Mouse (Mus musculus): ENCODE data around the gene Gm973. TPM values are rescaled to one million over a fixed set of nuclear protein-coding genes. Genes with fewer than 3 reads are reported as not detected.

The Gm973 gene
- total and polyA plus RNA-seq, 3 experiments, result 0.23 TPM; not detected in 2

- Histone ChIP-seq H3K9ac (ENCODE audit: control insufficient read depth, low read depth, low read length, poor library complexity, severe bottlenecking) (peak overlapping the region; percentile 86), H3K9me3 (replicated peaks; ENCODE audit: insufficient read depth, low read length) (no peaks in the 10 kb centered on the region), H3K27me3 (ENCODE audit: control insufficient read depth in 1 of 2, insufficient read depth in 2 of 2, low read length in 2 of 2) (no peaks in the 10 kb centered on the region), H3K27ac (ENCODE audit: control insufficient read depth, low read depth, low read length) (0 out of 2 replicates have a peak overlapping the region, but pooled peaks have one; percentile 22), H3K36me3 (ENCODE audit: control insufficient read depth in 1 of 2, insufficient read depth in 2 of 2, low read length in 2 of 2) (peaks cover 4 to 29% of the 10 kb centered on the region in 2 experiments; a peak in 3 of 4 replicates), H3K4me1 (ENCODE audit: control insufficient read depth in 1 of 2, insufficient read depth in 2 of 2, low read length in 2 of 2) (peaks cover 15 to 30% of the 10 kb centered on the region in 2 experiments), H3K4me3 (ENCODE audit: control insufficient read depth in 1 of 2, insufficient read depth in 1 of 2, low read depth in 2 of 2, low read length in 2 of 2) (peak overlapping the region; percentile 69 to 88), H3K79me2 (ENCODE audit: control insufficient read depth, insufficient read depth, low read length, poor library complexity) (peaks cover 51% of the 10 kb centered on the region)
- peak; percentile 31 for DNase-seq (ENCODE audit: low read depth, low spot score)
- TF ChIP-seq POLR2A (IDR thresholded peaks at IDR 0.05; ENCODE audit: control insufficient read depth in 1 of 2, insufficient read depth in 1 of 2, low read depth in 1 of 2, low read length in 2 of 2, poor library complexity in 1 of 2), result no peak
- TF ChIP-seq ZC3H11A (IDR thresholded peaks at IDR 0.05; ENCODE audit: low read depth, low read length), result no peak
- TF ChIP-seq ZNF384 (IDR thresholded peaks at IDR 0.05; ENCODE audit: low read depth, low read length), result no peak
- TF ChIP-seq GATA1 (IDR thresholded peaks at IDR 0.05; ENCODE audit: low read depth, low read length), result no peak
- no peak for TF ChIP-seq SMC3 (IDR thresholded peaks at IDR 0.05; ENCODE audit: low read depth, low read length)
- TF ChIP-seq ZMIZ1 (IDR thresholded peaks at IDR 0.05; ENCODE audit: low read depth, low read length), result no peak
- no peak for TF ChIP-seq MAFK (IDR thresholded peaks at IDR 0.05; ENCODE audit: borderline replicate concordance, low read depth, low read length)
- no peak for TF ChIP-seq POLR2AphosphoS5 (IDR thresholded peaks at IDR 0.05; ENCODE audit: borderline replicate concordance, low read depth, low read length)
- TF ChIP-seq ELF1 (IDR thresholded peaks at IDR 0.05; ENCODE audit: low read depth, low read length), result no peak
- no peak for TF ChIP-seq UBTF (IDR thresholded peaks at IDR 0.05; ENCODE audit: borderline replicate concordance, insufficient read depth, low read depth, low read length)
- no peak for TF ChIP-seq MAX (IDR thresholded peaks at IDR 0.05; ENCODE audit: low read length)
- TF ChIP-seq MAZ (IDR thresholded peaks at IDR 0.05; ENCODE audit: low read depth, low read length), result no peak
- no peak for TF ChIP-seq POLR2AphosphoS2 (IDR thresholded peaks at IDR 0.05; ENCODE audit: low read length)
- no peak for TF ChIP-seq CHD2 (IDR thresholded peaks at IDR 0.05; ENCODE audit: low read length)
- no peak for TF ChIP-seq GABPA (IDR thresholded peaks at IDR 0.05; ENCODE audit: low read depth, low read length)
Observed at GRCm38 (mm10) chr1:59484314-59484713, 31.8 kb upstream of the Gm973 start.

- Histone ChIP-seq H3K79me2 (ENCODE audit: control insufficient read depth, insufficient read depth, low read length, poor library complexity) (peaks cover 52% of the 10 kb centered on the region), H3K27ac (ENCODE audit: control insufficient read depth, low read depth, low read length) (peak overlapping the region; percentile 22; the same call in 1 of the 2 replicates), H3K4me3 (ENCODE audit: control insufficient read depth in 1 of 2, insufficient read depth in 1 of 2, low read depth in 2 of 2, low read length in 2 of 2) (peak overlapping the region; percentile 69 to 88), H3K9ac (ENCODE audit: control insufficient read depth, low read depth, low read length, poor library complexity, severe bottlenecking) (peak overlapping the region; percentile 86), H3K9me3 (replicated peaks; ENCODE audit: insufficient read depth, low read length) (no peaks in the 10 kb centered on the region), H3K36me3 (ENCODE audit: control insufficient read depth in 1 of 2, insufficient read depth in 2 of 2, low read length in 2 of 2) (peaks cover 4 to 27% of the 10 kb centered on the region in 2 experiments; a peak in 3 of 4 replicates), H3K4me1 (ENCODE audit: control insufficient read depth in 1 of 2, insufficient read depth in 2 of 2, low read length in 2 of 2) (peaks cover 15 to 24% of the 10 kb centered on the region in 2 experiments), H3K27me3 (ENCODE audit: control insufficient read depth in 1 of 2, insufficient read depth in 2 of 2, low read length in 2 of 2) (no peaks in the 10 kb centered on the region)
- TF ChIP-seq MYC (IDR thresholded peaks at IDR 0.05; ENCODE audit: low read depth, low read length), result no peak
- TF ChIP-seq MAX (IDR thresholded peaks at IDR 0.05; ENCODE audit: low read length), result no peak
- TF ChIP-seq TAL1 (IDR thresholded peaks at IDR 0.05; ENCODE audit: low read length), result no peak
- 0 out of 2 replicates have a peak, but pooled peaks have one; percentile 21 for TF ChIP-seq MAZ (IDR thresholded peaks at IDR 0.05; ENCODE audit: low read depth, low read length)
- TF ChIP-seq MXI1 (IDR thresholded peaks at IDR 0.05; ENCODE audit: low read depth, low read length), result peak; percentile 34; the same call in 1 of the 2 replicates
- TF ChIP-seq CHD1 (IDR thresholded peaks at IDR 0.05; ENCODE audit: low read depth, low read length), result no peak; the same call in 1 of the 2 replicates
- TF ChIP-seq EP300 (IDR thresholded peaks at IDR 0.05; ENCODE audit: low read depth in 1 of 2, low read length in 2 of 2), result no peak
- DNase-seq (ENCODE audit: low read depth, low spot score), result peak; percentile 51
Observed at GRCm38 (mm10) chr1:59484791-59485785, 31.0 kb upstream of the Gm973 start.

Measured in MEL (cell line).